Mouse (Mus musculus) olfactory bulb, adult 2 months (tissue): ENCODE measurements around the gene Tbx10. TPM values are rescaled to one million over a fixed set of nuclear protein-coding genes. Genes with fewer than 3 reads are reported as not detected.

ENCODE experiments used
- H3K27ac ChIP-seq: fragments of 200-500 bp; 2 replicates; pipeline ENCODE4 v1.5.1; 2012; ENCODE audit warnings: low read depth, low read length; ENCODE audit not compliant: insufficient read depth
- H3K4me1 ChIP-seq: fragments of 200-500 bp; 2 replicates; pipeline ENCODE4 v1.6.1; 2012; ENCODE audit warnings: low read length; ENCODE audit not compliant: control insufficient read depth, insufficient read depth
- H3K4me3 ChIP-seq: fragments of 200-500 bp; 2 replicates; pipeline ENCODE4 v1.5.1; 2012; ENCODE audit warnings: mild to moderate bottlenecking, low read depth, low read length, moderate library complexity; ENCODE audit not compliant: insufficient read depth
- CTCF ChIP-seq: fragments of 200-500 bp; IDR thresholded peaks from 2 replicates; pipeline ENCODE4 v1.5.1; 2012; ENCODE audit warnings: low read depth, mild to moderate bottlenecking, low read length, moderate library complexity; ENCODE audit not compliant: insufficient read depth
- POLR2A ChIP-seq: fragments of 200-500 bp; IDR thresholded peaks from 2 replicates; pipeline ENCODE4 v1.6.1; 2012; ENCODE audit warnings: mild to moderate bottlenecking, low read depth, low read length, moderate library complexity; ENCODE audit not compliant: insufficient read depth
- WGBS: fragments of 180-500 bp; shearing (Covaris S2); methylation state at CpG from one replicate; pipeline ENCODE4 v1.1.7; 2018; 5-methylcytosine and 5-hydroxymethylcytosine counted together
- polyA plus RNA-seq: library from polyadenylated mRNA; stranded (reverse); fragments of >200 nt; gene quantifications from 2 replicates; pipeline ENCODE4 v1.2.4, GENCODE M21; 2012; ENCODE audit warnings: low replicate concordance; ENCODE audit not compliant: missing spikeins, insufficient read depth, insufficient read length

The Tbx10 gene
- polyA plus RNA-seq, 1 experiment = not detected

GRCm38 (mm10) chr19:4011086-4011485 lies 18.5 kb downstream of the Tbx10 start:
- peaks cover 15% of the 10 kb centered on the region for H3K4me1 ChIP-seq
- WGBS = 93% methylated on average over 5 of the region's 5 CpGs
- no peak overlapping the region; the same call in 1 of the 2 replicates for H3K4me3 ChIP-seq
- no peak for TF ChIP-seq CTCF
- no peak for TF ChIP-seq POLR2A
- H3K27ac ChIP-seq = no peak overlapping the region

- H3K4me1 ChIP-seq = peaks cover 15% of the 10 kb centered on the region
- under 1% methylated on average over 45 of the region's 45 CpGs for WGBS
- H3K4me3 ChIP-seq = peak within 1 kb of the TSS; percentile 92
- H3K27ac ChIP-seq = peak within 1 kb of the TSS; percentile 77
- TF ChIP-seq POLR2A = peak; percentile 86
- no peak for TF ChIP-seq CTCF
Measured at GRCm38 (mm10) chr19:4012432-4013022, 20.0 kb downstream of the Tbx10 start, which contains the start of gene Ndufv1. Ndufv1 (minus strand) TSS chr19:4012806.

GRCm38 (mm10) chr19:4013066-4013465 lies 20.5 kb downstream of the Tbx10 start:
- Histone ChIP-seq H3K4me3 (peak overlapping the region; percentile 13), H3K27ac (no peak overlapping the region), H3K4me1 (peaks cover 15% of the 10 kb centered on the region)
- 24% methylated on average over 9 of the region's 9 CpGs for WGBS
- no peak for TF ChIP-seq POLR2A
- no peak for TF ChIP-seq CTCF

GRCm38 (mm10) chr19:4014802-4015201 lies 22.2 kb downstream of the Tbx10 start:
- peaks cover 12% of the 10 kb centered on the region for H3K4me1 ChIP-seq
- H3K27ac ChIP-seq = no peak overlapping the region
- TF ChIP-seq POLR2A = no peak
- H3K4me3 ChIP-seq = no peak overlapping the region

- H3K27ac ChIP-seq = no peak overlapping the region
- no peak overlapping the region for H3K4me3 ChIP-seq
- TF ChIP-seq POLR2A (no peak), CTCF (no peak)
- 71% methylated on average over 5 of the region's 5 CpGs for WGBS
- H3K4me1 ChIP-seq = peaks cover 10% of the 10 kb centered on the region
Measured at GRCm38 (mm10) chr19:4015635-4016034, 23.1 kb downstream of the Tbx10 start.

GRCm38 (mm10) chr19:4017921-4018587 lies 25.5 kb downstream of the Tbx10 start:
- TF ChIP-seq CTCF (no peak), POLR2A (no peak)
- no peak overlapping the region for H3K4me3 ChIP-seq
- no peak overlapping the region for H3K27ac ChIP-seq
- WGBS = 69% methylated on average over 10 of the region's 10 CpGs
- 0 out of 2 replicates have a peak, but pooled peaks cover under 1% of the 10 kb centered on the region for H3K4me1 ChIP-seq

- Histone ChIP-seq H3K4me1 (no peaks in the 10 kb centered on the region), H3K27ac (no peak overlapping the region), H3K4me3 (no peak overlapping the region)
- WGBS = 21% methylated on average over 18 of the region's 18 CpGs
- TF ChIP-seq CTCF (peak; percentile 72), POLR2A (no peak)
Measured at GRCm38 (mm10) chr19:4018743-4019583, 26.4 kb downstream of the Tbx10 start.

GRCm38 (mm10) chr19:4023185-4023584 lies 30.6 kb downstream of the Tbx10 start:
- Histone ChIP-seq H3K27ac (no peak overlapping the region), H3K4me3 (no peak overlapping the region), H3K4me1 (no peaks in the 10 kb centered on the region)
- 76% methylated on average over 7 of the region's 7 CpGs for WGBS
- TF ChIP-seq CTCF = no peak
- no peak for TF ChIP-seq POLR2A

GRCm38 (mm10) chr19:4027576-4027975 lies 35.0 kb downstream of the Tbx10 start:
- TF ChIP-seq POLR2A = no peak
- TF ChIP-seq CTCF = no peak
- Histone ChIP-seq H3K4me1 (no peaks in the 10 kb centered on the region), H3K27ac (no peak overlapping the region), H3K4me3 (no peak overlapping the region)
